9 mouse cellular contexts compared by ENCODE assay signal in the genomic region with DNA sequence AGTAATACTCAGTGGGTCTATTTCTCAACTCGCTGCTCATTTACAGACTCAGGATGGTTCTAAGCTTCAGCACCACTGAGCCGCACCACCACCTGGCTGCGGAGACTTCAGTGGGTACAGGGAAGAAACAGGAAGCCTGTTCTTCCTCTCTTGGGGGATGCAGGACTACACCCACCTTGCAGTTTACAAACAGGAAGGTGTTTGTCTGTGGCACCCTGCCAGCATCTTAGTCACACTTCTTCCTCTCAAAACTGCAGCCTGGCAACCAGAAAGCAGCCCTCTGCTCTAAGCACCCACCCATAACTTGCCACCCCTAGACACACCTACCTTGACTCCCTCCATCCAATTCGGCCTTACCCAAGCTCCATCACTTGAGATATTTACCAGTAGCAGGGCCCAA. TPM values are rescaled to one million over a fixed set of nuclear protein-coding genes. Genes with fewer than 3 reads are reported as not detected.
DNase-seq lines count a peak whose midpoint lies in the region; ATAC-seq lines count a peak whose summit lies in the region.
"Had no signal": no experiment of that assay in that cellular context is flagged by ENCODE, and none has a peak within 500 bp of the region (broad histone marks: within the 10 kb centered on the region; RNA-seq: fewer than 3 reads in every experiment).

No protein-coding gene starts in this region.

- intact Hi-C loops in heart, postnatal 36 days (cut with DNase I): loop anchor here (5.0 kb wide), 1 partner anchor 39 kb away; no protein-coding TSS in a partner anchor

- no peaks in the 10 kb centered on the region for H3K9me3 ChIP-seq in forebrain, embryonic 15.5 days
- H3K9me3 ChIP-seq: embryonic facial prominence, embryonic 13.5 days had no signal

- H3K4me1 ChIP-seq in forebrain, embryonic 15.5 days: no peaks in the 10 kb centered on the region

- H3K27ac ChIP-seq in forebrain, embryonic 15.5 days (replicated peaks): no peak overlapping the region
- H3K27ac ChIP-seq: embryonic facial prominence, embryonic 13.5 days had no signal

- 94% methylated on average over 4 of the region's 4 CpGs for WGBS in forebrain, embryonic 15.5 days

- no peak for ATAC-seq in forebrain, embryonic 15.5 days (replicated peaks)

- DNase-seq in layer of hippocampus, postnatal 10 days (ENCODE audit: low spot score in 2 of 2): peak; percentile 24 to 32
- DNase-seq in layer of hippocampus, adult 9-10 months (ENCODE audit: low spot score): no peak
- DNase-seq in adrenal gland, adult 8-10 months: peak; percentile 60
- DNase-seq in heart, postnatal 36 days: peak; percentile 49 to 65
- DNase-seq in lung, postnatal 36 days: peak; percentile 88
- peak; percentile 75 for DNase-seq in thymus, postnatal 14 days
- DNase-seq in embryo, embryonic 10 days (ENCODE audit: low spot score): no peak

- no peak overlapping the region for H3K4me3 ChIP-seq in forebrain, embryonic 15.5 days
- H3K4me3 ChIP-seq: embryonic facial prominence, embryonic 13.5 days had no signal

- no peak overlapping the region for H3K4me2 ChIP-seq in forebrain, embryonic 15.5 days (replicated peaks)
- H3K4me2 ChIP-seq: embryonic facial prominence, embryonic 13.5 days had no signal

- no peak overlapping the region for H3K9ac ChIP-seq in forebrain, embryonic 15.5 days (replicated peaks)
- H3K9ac ChIP-seq: embryonic facial prominence, embryonic 13.5 days had no signal

- H3K36me3 ChIP-seq in forebrain, embryonic 15.5 days: no peaks in the 10 kb centered on the region
- H3K36me3 ChIP-seq: embryonic facial prominence, embryonic 13.5 days had no signal

- no peaks in the 10 kb centered on the region for H3K27me3 ChIP-seq in forebrain, embryonic 15.5 days
- H3K27me3 ChIP-seq: embryonic facial prominence, embryonic 13.5 days had no signal

RNA-seq across cellular contexts. Expression of a gene that starts 55.1 kb away (rescaled TPM):
- 100 to 1,000 TPM; 130 to 175 TPM for total RNA-seq in layer of hippocampus, postnatal 10 days (2021)
- total RNA-seq in adrenal gland, adult 8-10 months (2022): 100 to 1,000 TPM; 191 to 284 (median 277) TPM
- total RNA-seq in heart, postnatal 36 days (2021): 1 to 10 TPM; 5.3 to 6.9 TPM
- 130 and 142 TPM in 2 replicates for polyA plus RNA-seq in forebrain, embryonic 15.5 days (2015; fragmentation: Nextera tagmentation; extraction: Ambion mirVana)

Comparison
In these comparisons a context has a peak if more than half of its experiments do, and no peak if none do; other contexts are left out.
1. DNase-seq: peak in layer of hippocampus, postnatal 10 days (2 of 2), adrenal gland, adult 8-10 months (single experiment), heart, postnatal 36 days (2 of 2), lung, postnatal 36 days (single experiment) and thymus, postnatal 14 days (single experiment); none in layer of hippocampus, adult 9-10 months (single experiment) and embryo, embryonic 10 days (single experiment).
2. RNA of a gene that starts 55.1 kb away (total RNA-seq): 191 to 284 TPM in adrenal gland, adult 8-10 months and 130 to 175 TPM in layer of hippocampus, postnatal 10 days; 5.3 to 6.9 TPM in heart, postnatal 36 days; every median in the first group is over 10 times any median in the second.